ENCODE assay signal across 19 mouse cellular contexts in genomic region chr16:26377170-26377569, GRCm38 (mm10). TPM values are rescaled to one million over a fixed set of nuclear protein-coding genes. Genes with fewer than 3 reads are reported as not detected.
"Had no signal": no experiment of that assay in that cellular context is flagged by ENCODE, and none has a peak within 500 bp of the region (broad histone marks: within the 10 kb centered on the region; RNA-seq: fewer than 3 reads in every experiment).

No protein-coding gene starts in this region.

- H3K27me3 ChIP-seq: limb, embryonic 12.5 days; limb, embryonic 15.5 days; midbrain, embryonic 12.5 days; midbrain, embryonic 15.5 days; neural tube, embryonic 13.5 days had no signal

- H3K9me3 ChIP-seq: limb, embryonic 12.5 days; limb, embryonic 15.5 days; midbrain, embryonic 12.5 days; midbrain, embryonic 15.5 days; neural tube, embryonic 13.5 days had no signal

- H3K27ac ChIP-seq: limb, embryonic 12.5 days; limb, embryonic 15.5 days; macrophage; midbrain, embryonic 12.5 days; midbrain, embryonic 15.5 days; neural tube, embryonic 13.5 days had no signal

- DNase-seq: kidney, adult 18-20 months; kidney, adult 9 months; kidney, postnatal 14 days; kidney, postnatal 4 days; left cerebral cortex, postnatal 4 days; lung, embryonic 14.5 days; retina, postnatal 1 day; right cerebral cortex, postnatal 25 days; spleen, adult 18-20 months; thymus, postnatal 25 days had no signal

- H3K9ac ChIP-seq: limb, embryonic 12.5 days; limb, embryonic 15.5 days; lung, embryonic 14.5 days; midbrain, embryonic 12.5 days; midbrain, embryonic 15.5 days; neural tube, embryonic 13.5 days had no signal

- H3K4me2 ChIP-seq: limb, embryonic 12.5 days; limb, embryonic 15.5 days; lung, embryonic 14.5 days; midbrain, embryonic 12.5 days; midbrain, embryonic 15.5 days; neural tube, embryonic 13.5 days had no signal

- ATAC-seq: inflammation-experienced regulatory T-cells, adult 6 months; intestine, embryonic 16.5 days; lung, postnatal 0 days; midbrain, embryonic 15.5 days had no signal

- H3K36me3 ChIP-seq: limb, embryonic 12.5 days; limb, embryonic 15.5 days; midbrain, embryonic 12.5 days; midbrain, embryonic 15.5 days; neural tube, embryonic 13.5 days had no signal

- H3K4me1 ChIP-seq: limb, embryonic 12.5 days; limb, embryonic 15.5 days; midbrain, embryonic 12.5 days; midbrain, embryonic 15.5 days; neural tube, embryonic 13.5 days had no signal

- H3K4me3 ChIP-seq: limb, embryonic 12.5 days; limb, embryonic 15.5 days; midbrain, embryonic 12.5 days; midbrain, embryonic 15.5 days; neural tube, embryonic 13.5 days had no signal

RNA-seq across cellular contexts. Expression of gene Cldn1, which starts 5.5 kb away (rescaled TPM):
- polyA plus RNA-seq: inflammation-experienced regulatory T-cells, adult 6 months had no signal
